Mouse (Mus musculus): Measurements from ENCODE around the gene Fryl.
A peak's percentile ranks its signal among the peaks of the same experiment; 100 is the strongest.
"Not testable (repeated sequence)": the region's sequence is repeated elsewhere in the genome, so short reads cannot be mapped to it uniquely, and the experiment has no call there.

The Fryl gene

DNA sequence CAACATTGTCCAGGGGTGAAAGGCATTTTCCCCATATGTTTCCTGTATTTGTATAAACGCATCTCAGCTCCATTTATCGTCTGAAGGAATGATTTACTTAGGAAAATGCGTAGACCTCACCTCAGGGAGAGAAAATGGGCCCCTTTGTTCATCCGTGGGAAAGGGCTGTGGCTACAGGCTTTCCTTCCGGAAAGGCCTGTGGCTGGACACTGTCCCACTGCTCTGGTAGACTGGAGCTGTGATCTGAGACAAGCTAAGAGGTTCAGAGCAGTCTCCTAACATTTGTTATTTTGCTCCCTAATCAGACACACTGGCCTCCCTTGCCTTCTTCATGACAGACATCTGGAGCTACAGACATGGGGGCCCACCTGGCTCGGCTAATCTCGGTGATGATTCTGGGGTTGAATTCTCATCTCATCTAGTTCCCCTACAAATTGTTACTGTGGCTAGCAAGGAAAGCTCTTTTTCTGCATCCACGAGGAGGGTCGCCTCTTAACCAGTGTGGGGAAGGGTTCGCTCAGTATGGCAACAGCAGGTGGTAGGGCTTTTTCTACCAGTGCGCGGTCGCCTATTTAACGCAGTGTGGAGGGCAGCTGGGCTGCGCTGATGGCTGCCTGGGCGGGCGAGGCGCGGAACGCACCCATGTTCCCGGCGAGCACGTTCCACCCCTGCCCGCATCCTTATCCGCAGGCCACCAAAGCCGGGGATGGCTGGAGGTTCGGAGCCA, 243.4 kb downstream of the Fryl start:
- DNase-seq (ENCODE audit: low read depth, low spot score), result not testable (repeated sequence)

- not testable (repeated sequence) for DNase-seq (ENCODE audit: low read depth, low spot score)
These were observed 244.6 kb downstream of the Fryl start for GRCm38 (mm10) chr5:73011806-73012205.

- DNase-seq (ENCODE audit: low read depth, low spot score), result peak; percentile 44
These were observed 248.2 kb downstream of the Fryl start for GRCm38 (mm10) chr5:73008230-73008629.

GRCm38 (mm10) chr5:73007582-73007959, 248.8 kb downstream of the Fryl start:
- DNase-seq (ENCODE audit: low read depth, low spot score), result no peak

- DNase-seq (ENCODE audit: low read depth, low spot score), result peak; percentile 12
These were observed 249.4 kb downstream of the Fryl start, which contains the start of gene Slc10a4 for GRCm38 (mm10) chr5:73006784-73007581. Slc10a4 (plus strand) TSS chr5:73006883.

DNA sequence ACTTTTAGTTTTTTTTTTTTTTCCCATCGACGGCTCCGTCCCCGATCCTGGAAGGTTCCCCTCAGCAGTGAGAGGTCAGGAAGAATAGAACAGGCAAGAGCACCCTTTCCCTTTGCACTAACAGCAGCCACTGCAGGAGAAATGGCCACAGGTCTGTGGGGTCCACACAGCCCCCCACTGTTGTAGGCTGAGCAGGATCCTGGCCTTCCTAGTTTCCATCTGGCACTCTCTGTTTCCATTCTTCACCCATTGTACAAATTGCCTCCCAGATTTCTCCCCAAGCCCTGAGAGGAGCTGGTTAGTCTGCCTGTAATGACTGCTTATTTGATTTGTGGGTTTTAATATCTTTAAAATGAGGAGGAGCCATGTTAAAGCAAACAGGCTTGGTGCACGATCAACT, 252.4 kb downstream of the Fryl start:
- DNase-seq (ENCODE audit: low read depth, low spot score), result no peak

- DNase-seq (ENCODE audit: low read depth, low spot score), result not testable (repeated sequence)
These were observed 257.9 kb downstream of the Fryl start for GRCm38 (mm10) chr5:72998546-72998945.

DNA sequence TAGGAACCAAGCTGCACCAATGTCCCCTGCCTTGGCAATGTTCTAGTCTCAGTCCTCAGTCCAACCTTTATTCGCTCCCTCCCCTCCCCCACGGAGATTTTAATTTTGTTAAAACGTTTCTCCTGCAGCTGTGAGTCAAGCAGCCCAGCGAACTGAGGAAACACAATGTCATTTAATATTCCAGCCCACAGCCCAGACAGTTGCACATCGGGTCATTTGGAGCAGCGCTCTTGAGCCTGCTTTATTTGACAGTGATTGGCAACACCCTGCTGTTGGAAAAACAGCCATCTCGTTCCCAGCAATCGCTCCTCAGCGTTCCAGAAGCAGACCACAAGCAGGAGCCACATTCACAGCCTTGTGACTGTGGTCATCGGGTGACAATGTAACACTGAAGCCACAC, 261.0 kb downstream of the Fryl start:
- DNase-seq (ENCODE audit: low read depth, low spot score), result no peak

GRCm38 (mm10) chr5:72994928-72995327, 261.5 kb downstream of the Fryl start:
- no peak for DNase-seq (ENCODE audit: low read depth, low spot score)

- no peak for DNase-seq (ENCODE audit: low read depth, low spot score)
These were observed 262.0 kb downstream of the Fryl start for GRCm38 (mm10) chr5:72994424-72994823.

DNA sequence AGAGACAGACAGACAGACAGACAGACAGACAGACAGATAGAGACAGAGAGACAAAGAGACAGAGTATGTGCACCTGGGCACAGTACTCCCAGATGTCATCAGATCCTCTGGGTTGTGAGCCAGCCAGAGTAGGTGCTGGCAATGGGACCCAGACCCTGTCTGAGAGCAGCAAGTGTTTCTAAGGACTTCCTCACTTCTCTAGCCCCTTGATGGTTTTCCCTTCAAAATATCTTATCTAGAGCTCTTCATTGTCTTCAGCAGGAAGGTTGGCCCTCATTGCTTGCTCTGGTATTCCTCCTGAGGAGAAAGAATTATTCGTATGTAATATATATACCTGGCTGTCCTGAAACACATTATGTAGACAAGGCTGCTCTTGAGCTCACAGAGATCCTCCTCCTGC, 263.9 kb downstream of the Fryl start:
- DNase-seq (ENCODE audit: low read depth, low spot score), result no peak

GRCm38 (mm10) chr5:72989756-72990155, 266.7 kb downstream of the Fryl start:
- no peak for DNase-seq (ENCODE audit: low read depth, low spot score)

DNA sequence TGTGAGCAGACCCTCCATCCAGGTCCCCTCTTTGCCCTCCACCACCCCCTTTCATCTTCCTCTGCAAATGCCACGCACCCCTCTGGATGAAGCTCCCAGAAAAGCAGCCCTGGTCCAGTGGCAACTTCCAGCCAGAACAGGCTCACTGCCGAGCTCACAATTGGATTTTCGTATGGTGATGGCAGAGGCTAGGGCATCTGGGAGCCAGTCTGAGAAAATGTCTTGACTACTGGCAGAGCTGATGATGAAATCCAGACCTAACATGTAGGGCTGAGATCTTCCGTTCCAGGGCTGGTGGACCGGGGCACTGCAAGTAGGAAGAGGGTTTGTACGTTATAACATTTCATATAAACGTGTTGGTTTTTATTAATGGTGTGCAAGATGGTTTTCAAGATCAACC, 268.6 kb downstream of the Fryl start:
- DNase-seq (ENCODE audit: low read depth, low spot score), result no peak

DNA sequence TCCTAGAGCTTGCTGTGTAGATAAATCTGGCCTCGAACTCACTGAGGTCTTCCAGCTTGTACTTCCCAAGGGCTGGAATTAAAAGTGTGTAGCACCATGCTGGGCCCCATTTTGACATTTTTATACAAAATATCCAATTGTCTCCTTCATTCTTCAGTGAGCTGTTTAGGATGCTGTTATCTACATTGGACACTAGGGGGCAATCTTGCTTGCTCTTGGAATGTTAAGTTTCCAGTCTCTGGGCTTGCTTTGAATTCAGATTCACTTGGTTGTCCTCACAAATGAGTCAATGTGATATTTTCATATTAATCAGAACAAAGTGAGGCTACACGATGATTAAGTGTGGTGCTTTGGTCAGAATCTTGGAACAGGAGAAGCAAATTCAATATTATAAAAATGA, 272.3 kb downstream of the Fryl start:
- peak; percentile 65 for DNase-seq (ENCODE audit: low read depth, low spot score)

DNA sequence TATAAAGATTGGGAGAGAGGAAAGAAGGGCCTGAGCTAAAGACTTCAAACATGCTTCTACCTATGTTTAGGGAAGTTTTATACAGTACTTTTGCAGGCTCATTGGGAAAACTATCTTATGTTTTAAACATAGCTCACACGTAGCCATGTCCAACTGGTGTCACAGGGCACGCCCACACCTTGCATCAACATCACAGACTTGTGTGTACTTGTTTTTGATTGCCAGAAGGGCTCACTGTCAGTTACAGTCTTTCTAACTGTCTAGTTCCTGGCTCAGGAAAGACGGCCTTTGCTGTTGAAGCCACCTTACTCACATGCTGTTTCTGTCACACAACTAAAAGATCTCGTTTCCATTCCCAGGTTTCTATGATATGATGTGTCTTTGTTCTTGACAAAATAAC, 279.9 kb downstream of the Fryl start:
- no peak for DNase-seq (ENCODE audit: low read depth, low spot score)

- no peak for DNase-seq (ENCODE audit: low read depth, low spot score)
These were observed 280.4 kb downstream of the Fryl start for GRCm38 (mm10) chr5:72975996-72976395.

GRCm38 (mm10) chr5:72974602-72975001, 281.8 kb downstream of the Fryl start, which contains the start of gene Gm10135:
Gm10135 (minus strand) TSS chr5:72974702.
- no peak for DNase-seq (ENCODE audit: low read depth, low spot score)

DNA sequence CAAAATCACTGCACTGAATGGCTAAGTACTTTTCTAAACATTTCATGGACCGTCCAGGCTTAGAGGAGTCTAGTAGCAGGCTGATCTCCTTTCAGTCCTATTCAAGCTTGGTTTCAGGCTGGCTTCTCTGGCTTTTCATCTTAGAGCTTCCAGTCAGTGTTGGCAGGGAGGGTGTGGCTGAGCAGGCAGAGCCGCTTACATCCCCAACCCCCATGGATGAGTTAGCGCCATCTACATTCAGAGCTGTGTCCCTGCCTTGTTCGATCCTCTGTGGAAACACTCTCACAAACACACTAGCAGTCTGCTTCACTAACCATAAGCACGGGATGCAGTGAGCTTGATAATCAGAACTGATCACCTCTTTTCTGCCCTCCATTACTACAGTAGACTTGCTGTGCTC, 283.5 kb downstream of the Fryl start:
- DNase-seq (ENCODE audit: low read depth, low spot score), result no peak

DNA sequence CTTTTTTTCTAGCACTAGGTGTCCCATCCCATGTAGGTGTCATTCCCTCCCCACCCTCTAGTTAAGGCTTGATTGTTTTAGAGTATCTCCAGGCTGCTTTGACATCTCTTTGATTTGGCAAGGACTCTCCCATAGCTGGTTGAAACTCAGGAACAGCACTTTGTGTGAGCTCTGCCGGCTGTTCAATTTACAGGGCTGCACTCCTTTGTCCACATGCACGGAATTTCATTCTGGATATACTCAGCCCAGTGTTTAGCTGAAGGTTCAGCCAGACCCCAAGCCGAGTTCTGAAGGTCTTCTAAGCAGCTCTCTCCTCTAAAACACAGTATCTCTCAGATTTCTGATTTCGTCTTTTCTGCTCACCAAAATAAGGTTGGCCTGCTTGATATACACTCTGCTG, 284.0 kb downstream of the Fryl start:
- no peak for DNase-seq (ENCODE audit: low read depth, low spot score)

Measured in CD4-positive, CD25-positive, alpha-beta regulatory T cell, adult 2 months (primary cell).